ENCODE assay signal across 18 mouse cellular contexts in genomic region chr6:113728181-113728580, GRCm38 (mm10). TPM values are rescaled to one million over a fixed set of nuclear protein-coding genes. Genes with fewer than 3 reads are reported as not detected.
"Had no signal": no experiment of that assay in that cellular context is flagged by ENCODE, and none has a peak within 500 bp of the region (broad histone marks: within the 10 kb centered on the region; RNA-seq: fewer than 3 reads in every experiment).

No protein-coding gene starts in this region.

- H3K4me3 ChIP-seq: midbrain, embryonic 10.5 days; midbrain, embryonic 12.5 days; neural tube, embryonic 12.5 days; stomach, embryonic 15.5 days had no signal

- H3K27me3 ChIP-seq: midbrain, embryonic 12.5 days; neural tube, embryonic 12.5 days; stomach, embryonic 15.5 days had no signal

- H3K9me3 ChIP-seq: midbrain, embryonic 10.5 days; midbrain, embryonic 12.5 days; neural tube, embryonic 12.5 days; stomach, embryonic 15.5 days had no signal

- H3K4me1 ChIP-seq: midbrain, embryonic 10.5 days; midbrain, embryonic 12.5 days; neural tube, embryonic 12.5 days; stomach, embryonic 15.5 days had no signal

- ATAC-seq: midbrain, embryonic 16.5 days had no signal

- H3K4me2 ChIP-seq: lung, embryonic 14.5 days; midbrain, embryonic 12.5 days; neural tube, embryonic 12.5 days; stomach, embryonic 15.5 days had no signal

- DNase-seq: lung, adult 18-20 months; lung, embryonic 14.5 days; lung, postnatal 10 days; midbrain, embryonic 14.5 days; retina, postnatal 1 day; right cerebral cortex, adult 18-20 months; right cerebral cortex, postnatal 25 days; thymus, adult 2 months; thymus, postnatal 25 days; thymus, postnatal 4 days had no signal

RNA-seq across cellular contexts. Expression of gene Ghrl, which starts 8.5 kb away (rescaled TPM):
- total RNA-seq: megakaryocyte-erythroid progenitor cell, adult 5-6 weeks had no signal
- polyA plus RNA-seq: lung, embryonic 14.5 days; lung, embryonic 16.5 days; midbrain, embryonic 10.5 days; neural tube, embryonic 12.5 days; spleen, adult 2 months had no signal
